8 mouse cellular contexts compared by ENCODE assay signal in genomic region chr11:46268991-46269390, GRCm38 (mm10). TPM values are rescaled to one million over a fixed set of nuclear protein-coding genes. Genes with fewer than 3 reads are reported as not detected.
A peak's percentile ranks its signal among the peaks of the same experiment; 100 is the strongest.
DNase-seq lines count a peak whose midpoint lies in the region; ATAC-seq and TF ChIP-seq lines count a peak whose summit lies in the region.

No protein-coding gene starts in this region.

- TF ChIP-seq EP300 in stomach, postnatal 0 days (optimal IDR thresholded peaks at IDR 0.05): no peak

- H3K9me3 ChIP-seq in forebrain, embryonic 11.5 days (ENCODE audit: control insufficient read depth, low read length): no peaks in the 10 kb centered on the region
- H3K9me3 ChIP-seq in intestine, postnatal 0 days (ENCODE audit: control insufficient read depth): no peaks in the 10 kb centered on the region
- H3K9me3 ChIP-seq in limb, embryonic 14.5 days (ENCODE audit: control insufficient read depth, low read length): no peaks in the 10 kb centered on the region
- no peaks in the 10 kb centered on the region for H3K9me3 ChIP-seq in stomach, postnatal 0 days (ENCODE audit: control insufficient read depth, low read length)

- DNase-seq in urinary bladder, adult 18-20 months (ENCODE audit: low spot score in 2 of 2): peak; percentile 27 to 54
- no peak for DNase-seq in urinary bladder, postnatal 10 days (ENCODE audit: low spot score)
- peak; percentile 38 for DNase-seq in c-Kit-positive CD71-positive TER-119-negative erythroid progenitor cells, embryonic 14.5 days (ENCODE audit: low read depth)
- DNase-seq in forebrain, embryonic 11.5 days (ENCODE audit: low spot score): peak; percentile 77
- peak; percentile 68 for DNase-seq in limb, embryonic 14.5 days (ENCODE audit: low spot score)
- DNase-seq in naive thymus-derived CD4-positive, alpha-beta T cell, adult 2 months (ENCODE audit: low read depth): peak; percentile 80
- DNase-seq in stomach, postnatal 0 days (ENCODE audit: low spot score): peak; percentile 43

- H3K36me3 ChIP-seq in forebrain, embryonic 11.5 days (ENCODE audit: control insufficient read depth, insufficient read depth, low read length): no peaks in the 10 kb centered on the region; the same call in 1 of the 2 replicates
- H3K36me3 ChIP-seq in intestine, postnatal 0 days (ENCODE audit: control insufficient read depth, insufficient read depth): no peaks in the 10 kb centered on the region
- peaks cover 5% of the 10 kb centered on the region; the same call in 1 of the 2 replicates for H3K36me3 ChIP-seq in limb, embryonic 14.5 days (ENCODE audit: control insufficient read depth, insufficient read depth, low read length)
- no peaks in the 10 kb centered on the region for H3K36me3 ChIP-seq in stomach, postnatal 0 days (ENCODE audit: control insufficient read depth, insufficient read depth, low read length)

- WGBS in forebrain, embryonic 11.5 days: 35% methylated on average over 7 of the region's 7 CpGs
- 24% methylated on average over 7 of the region's 7 CpGs for WGBS in intestine, postnatal 0 days
- WGBS in limb, embryonic 14.5 days: 28% methylated on average over 7 of the region's 7 CpGs
- 23% methylated on average over 7 of the region's 7 CpGs for WGBS in stomach, postnatal 0 days

- no peaks in the 10 kb centered on the region for H3K27me3 ChIP-seq in forebrain, embryonic 11.5 days (ENCODE audit: control insufficient read depth, insufficient read depth, low read length)
- no peaks in the 10 kb centered on the region for H3K27me3 ChIP-seq in intestine, postnatal 0 days (replicated peaks; ENCODE audit: control insufficient read depth, insufficient read depth, low read length)
- H3K27me3 ChIP-seq in limb, embryonic 14.5 days (ENCODE audit: control insufficient read depth, insufficient read depth, low read length): no peaks in the 10 kb centered on the region
- H3K27me3 ChIP-seq in stomach, postnatal 0 days (ENCODE audit: control insufficient read depth, insufficient read depth, low read length): no peaks in the 10 kb centered on the region

- no peaks in the 10 kb centered on the region for H3K4me1 ChIP-seq in forebrain, embryonic 11.5 days (replicated peaks; ENCODE audit: control insufficient read depth, insufficient read depth, low read length)
- H3K4me1 ChIP-seq in intestine, postnatal 0 days (replicated peaks; ENCODE audit: control insufficient read depth, insufficient read depth, low read length): no peaks in the 10 kb centered on the region
- no peaks in the 10 kb centered on the region for H3K4me1 ChIP-seq in limb, embryonic 14.5 days (ENCODE audit: control insufficient read depth, insufficient read depth, low read length)
- no peaks in the 10 kb centered on the region for H3K4me1 ChIP-seq in stomach, postnatal 0 days (replicated peaks; ENCODE audit: control insufficient read depth, insufficient read depth)

- no peak for TF ChIP-seq POLR2A in limb, embryonic 14.5 days (IDR thresholded peaks at IDR 0.05; ENCODE audit: borderline replicate concordance, extremely low read depth, insufficient read depth, insufficient read length)

- no peak overlapping the region for H3K27ac ChIP-seq in forebrain, embryonic 11.5 days (ENCODE audit: low read depth, low read length)
- H3K27ac ChIP-seq in intestine, postnatal 0 days (ENCODE audit: low read depth, low read length): no peak overlapping the region
- no peak overlapping the region for H3K27ac ChIP-seq in limb, embryonic 14.5 days (replicated peaks; ENCODE audit: low read depth, low read length)
- H3K27ac ChIP-seq in stomach, postnatal 0 days (replicated peaks): no peak overlapping the region

- no peak for ATAC-seq in forebrain, embryonic 11.5 days (replicated peaks; ENCODE audit: low FRiP score)
- no peak for ATAC-seq in intestine, postnatal 0 days
- ATAC-seq in limb, embryonic 14.5 days (ENCODE audit: low FRiP score, low read depth): 0 out of 2 replicates have a peak, but pooled peaks have one; percentile 47
- ATAC-seq in stomach, postnatal 0 days (ENCODE audit: low FRiP score, low TSS enrichment): peak; percentile 55; the same call in 1 of the 2 replicates

- no peak overlapping the region for H3K4me2 ChIP-seq in forebrain, embryonic 11.5 days (ENCODE audit: low read depth, low read length, severe bottlenecking)
- H3K4me2 ChIP-seq in intestine, postnatal 0 days (replicated peaks; ENCODE audit: low read depth): no peak overlapping the region
- H3K4me2 ChIP-seq in limb, embryonic 14.5 days (replicated peaks; ENCODE audit: low read depth, low read length, severe bottlenecking): no peak overlapping the region
- no peak overlapping the region for H3K4me2 ChIP-seq in stomach, postnatal 0 days (replicated peaks; ENCODE audit: low read depth)

- TF ChIP-seq CTCF in intestine, postnatal 0 days (IDR thresholded peaks at IDR 0.05; ENCODE audit: low read depth): peak; percentile 87
- peak; percentile 87 for TF ChIP-seq CTCF in stomach, postnatal 0 days (IDR thresholded peaks at IDR 0.05; ENCODE audit: low read depth)

- no peak overlapping the region for H3K9ac ChIP-seq in forebrain, embryonic 11.5 days (ENCODE audit: low read length)
- no peak overlapping the region for H3K9ac ChIP-seq in intestine, postnatal 0 days (ENCODE audit: low read depth, low read length)
- no peak overlapping the region for H3K9ac ChIP-seq in limb, embryonic 14.5 days (ENCODE audit: low read depth, low read length, severe bottlenecking)
- no peak overlapping the region for H3K9ac ChIP-seq in stomach, postnatal 0 days (ENCODE audit: low read length)

- no peak overlapping the region for H3K4me3 ChIP-seq in forebrain, embryonic 11.5 days (ENCODE audit: low read depth, low read length)
- no peak overlapping the region for H3K4me3 ChIP-seq in intestine, postnatal 0 days (ENCODE audit: low read depth, low read length)
- no peak overlapping the region for H3K4me3 ChIP-seq in limb, embryonic 14.5 days (replicated peaks; ENCODE audit: low read length)
- H3K4me3 ChIP-seq in stomach, postnatal 0 days (ENCODE audit: low read depth, low read length): no peak overlapping the region

RNA-seq across cellular contexts. Expression of gene Fndc9, which starts 33.7 kb away (rescaled TPM):
- 0.65 and 1.5 TPM in 2 replicates for polyA plus RNA-seq in forebrain, embryonic 11.5 days (2014; fragmentation: Nextera tagmentation; extraction: Ambion mirVana)
- 0.10 and 0.17 TPM in 2 replicates for polyA plus RNA-seq in intestine, postnatal 0 days (2015; fragmentation: Nextera tagmentation; extraction: Ambion mirVana)
- 0.06 TPM in 1 of 2 replicates, not detected in the other for polyA plus RNA-seq in limb, embryonic 14.5 days (2012; rRNA removed)
- polyA plus RNA-seq in limb, embryonic 14.5 days (2014; fragmentation: Nextera tagmentation; extraction: Ambion mirVana): 0.08 TPM in 1 of 2 replicates, not detected in the other
- 6.9 and 8.2 TPM in 2 replicates for polyA plus RNA-seq in stomach, postnatal 0 days (2015; fragmentation: Nextera tagmentation; extraction: Ambion mirVana)

RNA-seq across cellular contexts. Expression of gene Cyfip2, which starts 43.7 kb away (rescaled TPM):
- polyA plus RNA-seq in forebrain, embryonic 11.5 days (2014; fragmentation: Nextera tagmentation; extraction: Ambion mirVana): 49.9 and 50.9 TPM in 2 replicates
- polyA plus RNA-seq in intestine, postnatal 0 days (2015; fragmentation: Nextera tagmentation; extraction: Ambion mirVana): 1.9 and 2.0 TPM in 2 replicates
- polyA plus RNA-seq in limb, embryonic 14.5 days (2012; rRNA removed): 6.5 and 7.1 TPM in 2 replicates
- 7.8 and 9.2 TPM in 2 replicates for polyA plus RNA-seq in limb, embryonic 14.5 days (2014; fragmentation: Nextera tagmentation; extraction: Ambion mirVana)
- 2.8 and 3.0 TPM in 2 replicates for polyA plus RNA-seq in stomach, postnatal 0 days (2015; fragmentation: Nextera tagmentation; extraction: Ambion mirVana)

Comparison
In these comparisons a context has a peak if more than half of its experiments do, and no peak if none do; other contexts are left out.
1. ATAC-seq: peak in limb, embryonic 14.5 days (single experiment) and stomach, postnatal 0 days (single experiment); none in forebrain, embryonic 11.5 days (single experiment) and intestine, postnatal 0 days (single experiment).